Mouse (Mus musculus) ZHBTc4 (cell line): Measurements from ENCODE around the gene Ttpal.

Experiments
- DNase-seq: peaks from one replicate; pipeline ENCODE4 v3.0.0-alpha.2; 2011; ENCODE audit warnings: low read depth, low spot score

Gene Ttpal

DNA sequence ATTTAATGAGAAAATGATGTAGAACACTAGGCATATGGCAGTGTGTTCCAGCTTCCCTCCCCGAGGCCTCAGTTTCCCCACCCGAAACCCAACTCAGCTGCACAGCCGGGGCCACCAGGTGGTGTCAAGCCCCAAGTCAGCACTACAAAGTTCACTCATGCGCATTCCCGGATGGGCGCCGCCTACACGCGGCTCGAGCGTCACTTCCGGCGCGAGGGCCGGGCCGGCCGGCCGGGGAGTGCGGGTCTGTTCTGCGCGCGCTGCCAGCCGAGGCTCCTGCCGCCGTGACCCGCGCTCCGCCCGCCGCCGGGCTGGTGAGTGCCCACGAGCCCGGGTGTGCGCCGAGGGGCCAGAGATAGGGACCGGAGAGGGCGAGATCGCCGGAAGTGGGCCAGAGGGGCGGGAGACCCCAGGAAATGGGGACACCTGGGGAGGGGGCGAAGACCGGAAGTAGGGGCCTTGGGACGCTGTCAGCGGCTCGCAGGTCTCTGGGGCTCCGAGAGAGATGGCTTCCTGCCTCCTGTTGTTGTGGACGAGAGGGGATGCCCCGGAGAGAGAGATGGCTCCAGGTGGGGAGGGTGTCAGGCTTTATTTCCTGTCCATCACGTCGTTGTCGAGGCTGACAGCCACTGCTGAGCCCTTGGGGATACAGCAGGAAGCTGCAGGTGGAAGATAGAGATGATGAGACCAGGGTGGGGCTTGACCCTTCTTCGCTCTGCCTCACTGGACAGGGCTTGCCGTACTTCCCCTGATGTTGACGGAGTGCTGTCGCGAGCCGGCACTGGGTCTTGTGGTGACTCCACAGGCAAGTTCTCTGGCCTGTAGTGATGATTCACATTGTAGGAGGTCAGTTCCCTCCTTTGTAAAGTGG is at the start of gene Ttpal:
TSS of gene Ttpal (plus strand) at position 214 of the 871 bp plus-strand sequence.
- DNase-seq: peak; percentile 91

DNA sequence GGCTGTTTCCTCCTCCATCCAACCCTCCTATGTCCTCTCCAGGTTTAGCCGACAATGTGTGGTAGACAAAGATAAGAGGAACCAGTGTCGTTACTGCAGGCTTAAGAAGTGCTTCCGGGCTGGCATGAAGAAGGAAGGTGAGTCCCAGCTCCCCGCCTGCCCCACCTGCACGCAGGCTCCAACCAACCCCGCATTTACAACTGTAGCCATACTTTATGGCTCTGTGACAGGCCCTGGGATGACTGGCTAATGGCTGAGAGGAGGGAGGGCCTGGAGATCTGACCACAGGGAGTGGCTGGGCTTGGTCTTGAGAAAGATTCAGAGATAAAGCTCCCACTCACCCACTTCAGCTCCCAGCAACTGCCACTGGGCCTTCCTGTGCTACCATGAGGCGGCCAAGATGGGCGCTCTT is 49.6 kb upstream of the Ttpal start:
- no peak for DNase-seq

DNA sequence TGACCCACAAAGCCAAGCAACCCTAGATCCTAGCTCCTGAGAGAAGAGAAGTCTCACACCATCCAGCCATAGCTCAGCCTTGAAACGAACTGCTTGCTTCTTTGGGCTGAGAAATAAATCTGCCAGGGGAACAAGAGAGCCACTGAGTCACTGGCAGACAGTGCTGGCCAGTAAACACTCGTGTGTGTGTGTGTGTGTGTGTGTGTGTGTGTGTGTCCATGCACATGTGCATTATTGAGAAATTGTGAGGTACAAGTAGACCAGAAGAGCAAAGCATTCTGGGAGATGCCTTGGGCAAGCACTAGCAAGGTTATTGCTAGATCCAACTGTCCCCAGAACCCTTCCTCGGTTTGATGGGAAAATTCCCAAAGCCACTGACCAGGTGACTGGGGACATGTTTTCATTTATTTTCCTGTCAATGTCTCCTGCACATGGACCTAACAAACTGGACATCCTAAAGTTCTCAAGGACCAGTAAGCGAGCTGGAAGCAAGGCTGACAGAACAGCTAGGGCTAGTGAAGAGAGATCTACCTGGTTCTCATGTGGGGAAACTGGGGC is 47.6 kb upstream of the Ttpal start:
- no peak for DNase-seq

- DNase-seq: no peak
Measured at GRCm38 (mm10) chr2:163554996-163555395, 47.1 kb upstream of the Ttpal start.

- no peak for DNase-seq
Measured at GRCm38 (mm10) chr2:163555417-163555816, 46.7 kb upstream of the Ttpal start.

- no peak for DNase-seq
Measured at GRCm38 (mm10) chr2:163558548-163558947, 43.6 kb upstream of the Ttpal start.

DNA sequence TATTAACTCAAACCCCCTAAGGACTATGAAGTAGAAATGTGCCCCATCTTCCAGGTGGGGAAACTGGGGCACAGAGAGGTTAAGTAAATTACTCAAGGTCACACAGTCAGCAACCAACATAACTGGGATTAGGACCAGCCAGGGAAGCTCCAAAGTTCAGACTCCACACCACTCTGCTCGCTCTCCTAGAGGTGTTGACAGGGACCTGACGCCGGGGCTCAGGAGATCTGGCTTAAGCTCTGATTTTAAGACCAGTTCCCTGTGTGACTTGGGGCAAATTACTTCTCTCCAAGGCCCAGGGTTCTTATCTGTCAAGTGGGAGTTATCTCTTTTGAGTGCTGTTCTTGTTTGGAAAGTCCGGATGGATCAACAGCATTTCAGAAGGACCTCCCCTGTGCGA is 42.9 kb upstream of the Ttpal start:
- DNase-seq: no peak

- no peak for DNase-seq
Measured at GRCm38 (mm10) chr2:163560247-163560646, 41.9 kb upstream of the Ttpal start.

- DNase-seq: no peak
Measured at GRCm38 (mm10) chr2:163561258-163561948, 40.7 kb upstream of the Ttpal start.

DNA sequence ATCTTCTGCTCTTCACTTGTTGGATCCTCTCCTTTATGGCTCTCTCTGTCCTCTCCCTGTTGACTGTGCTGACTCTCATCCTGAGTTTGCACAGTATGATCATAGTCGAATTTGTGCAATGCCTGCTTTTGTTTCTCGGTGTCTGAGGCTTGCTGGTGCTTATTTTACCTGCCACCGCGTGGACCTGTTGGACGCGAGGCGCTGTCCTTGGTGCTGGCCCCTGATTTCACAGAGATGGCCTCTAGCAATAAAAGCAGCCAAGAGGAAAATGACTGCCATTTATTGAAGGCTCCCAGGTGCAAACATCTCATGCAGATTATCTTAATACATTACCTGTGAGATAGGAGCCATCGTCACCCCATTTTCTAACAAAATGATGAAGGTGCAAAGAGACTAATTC is 37.5 kb upstream of the Ttpal start:
- DNase-seq: peak; percentile 51

- DNase-seq: no peak
Measured at GRCm38 (mm10) chr2:163574321-163574720, 27.8 kb upstream of the Ttpal start.

GRCm38 (mm10) chr2:163575248-163575647 is 26.9 kb upstream of the Ttpal start:
- no peak for DNase-seq

DNA sequence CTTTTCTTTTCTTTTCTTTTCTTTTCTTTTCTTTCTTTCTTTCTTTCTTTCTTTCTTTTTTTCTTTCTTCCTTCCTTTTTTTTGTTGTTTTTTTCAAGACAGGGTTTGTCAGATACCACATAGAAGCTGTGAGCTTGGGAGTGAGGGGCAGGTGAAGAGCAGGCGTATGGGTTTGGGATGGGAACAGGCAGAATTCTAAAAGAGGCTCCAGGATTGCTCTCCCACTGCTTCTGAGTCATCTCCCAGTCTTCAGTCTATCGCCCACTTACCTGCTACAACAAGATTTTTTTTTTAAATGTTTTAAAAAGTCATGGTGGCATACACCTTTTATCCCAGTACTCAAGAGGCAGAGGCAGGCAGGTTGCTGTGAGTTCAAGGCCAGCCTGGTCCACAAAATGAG is 24.1 kb upstream of the Ttpal start:
- DNase-seq: no peak

- no peak for DNase-seq
Measured at GRCm38 (mm10) chr2:163580069-163580945, 21.8 kb upstream of the Ttpal start.

- no peak for DNase-seq
Measured at GRCm38 (mm10) chr2:163583226-163584087, 18.7 kb upstream of the Ttpal start.

GRCm38 (mm10) chr2:163584088-163584426 is 18.1 kb upstream of the Ttpal start:
- DNase-seq: no peak

- DNase-seq: peak; percentile 63
Measured at GRCm38 (mm10) chr2:163586384-163587261, 15.5 kb upstream of the Ttpal start.

DNA sequence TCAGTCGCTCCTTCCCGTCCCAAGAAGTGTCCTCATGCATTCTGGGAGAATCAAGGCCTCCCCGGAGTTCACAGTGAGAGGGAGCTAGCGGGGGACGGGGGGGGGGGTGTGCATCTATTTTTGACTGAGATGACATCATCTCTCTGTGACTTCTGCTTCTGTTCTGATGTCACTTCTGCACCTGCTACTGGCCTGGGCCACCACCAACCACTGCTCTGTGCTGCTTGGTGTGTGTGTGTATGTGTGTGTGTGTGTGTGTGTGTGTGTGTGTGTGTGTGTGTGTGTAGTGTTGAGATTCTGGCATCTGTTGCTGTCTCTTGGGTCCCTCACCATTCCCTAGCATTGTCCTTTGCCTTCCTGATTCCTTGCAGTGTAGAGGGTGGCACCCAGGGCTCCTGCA is 14.6 kb upstream of the Ttpal start:
- DNase-seq: no peak

- DNase-seq: no peak
Measured at GRCm38 (mm10) chr2:163590211-163590610, 11.9 kb upstream of the Ttpal start.

DNA sequence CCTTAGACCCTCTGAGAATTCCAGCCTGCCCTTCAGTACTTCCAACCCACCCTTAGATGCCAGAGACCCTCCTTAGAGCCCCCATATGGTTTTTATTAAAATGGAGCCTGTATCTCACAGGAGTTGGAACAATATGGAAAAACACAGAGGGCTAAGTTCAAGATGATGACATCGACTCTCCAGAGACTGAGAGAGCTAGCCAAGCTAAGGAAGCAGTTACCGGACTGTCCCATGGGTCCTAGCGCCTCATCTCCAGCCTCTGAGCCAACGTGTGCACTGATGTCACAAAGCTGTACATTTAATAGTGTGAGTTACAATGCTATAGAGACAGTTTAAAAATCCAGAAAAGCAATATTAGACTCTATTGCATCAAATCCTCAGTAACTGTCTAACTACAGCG is 11.1 kb upstream of the Ttpal start:
- no peak for DNase-seq
